Mouse (Mus musculus): ENCODE data around the gene Ifna11.
A peak's percentile ranks its signal among the peaks of the same experiment; 100 is the strongest.

The Ifna11 gene

GRCm38 (mm10) chr4:88840058-88840457 lies 20.3 kb downstream of the Ifna11 start:
- no peak for DNase-seq (ENCODE audit: low spot score)

- DNase-seq (ENCODE audit: low spot score), result no peak
These were observed 21.7 kb downstream of the Ifna11 start, which contains the start of gene Ifna4 for GRCm38 (mm10) chr4:88841438-88841911. Gene Ifna4 (plus strand): TSS chr4:88841861.

GRCm38 (mm10) chr4:88845334-88845733 lies 25.6 kb downstream of the Ifna11 start:
- DNase-seq (ENCODE audit: low spot score), result no peak

- no peak for DNase-seq (ENCODE audit: low spot score)
These were observed 29.9 kb downstream of the Ifna11 start, which contains the start of gene Ifna1 for GRCm38 (mm10) chr4:88849698-88850097. Gene Ifna1 (plus strand): TSS chr4:88850087.

GRCm38 (mm10) chr4:88851026-88851763 lies 31.4 kb downstream of the Ifna11 start:
- no peak for DNase-seq (ENCODE audit: low spot score)

- DNase-seq (ENCODE audit: low spot score), result no peak
These were observed 39.5 kb downstream of the Ifna11 start for GRCm38 (mm10) chr4:88859214-88859613.

GRCm38 (mm10) chr4:88863309-88863708 lies 43.5 kb downstream of the Ifna11 start:
- DNase-seq (ENCODE audit: low spot score), result no peak

- no peak for DNase-seq (ENCODE audit: low spot score)
These were observed 44.8 kb downstream of the Ifna11 start for GRCm38 (mm10) chr4:88864599-88864998.

- DNase-seq (ENCODE audit: low spot score), result no peak
These were observed 45.3 kb downstream of the Ifna11 start for GRCm38 (mm10) chr4:88865011-88865569.

- DNase-seq (ENCODE audit: low spot score), result peak; percentile 69
These were observed 47.7 kb downstream of the Ifna11 start for GRCm38 (mm10) chr4:88867366-88867925.

GRCm38 (mm10) chr4:88867926-88868911 lies 48.5 kb downstream of the Ifna11 start:
- DNase-seq (ENCODE audit: low spot score), result peak; percentile 14
